Mouse (Mus musculus): ENCODE data around the gene Eva1a.

Eva1a gene

DNA sequence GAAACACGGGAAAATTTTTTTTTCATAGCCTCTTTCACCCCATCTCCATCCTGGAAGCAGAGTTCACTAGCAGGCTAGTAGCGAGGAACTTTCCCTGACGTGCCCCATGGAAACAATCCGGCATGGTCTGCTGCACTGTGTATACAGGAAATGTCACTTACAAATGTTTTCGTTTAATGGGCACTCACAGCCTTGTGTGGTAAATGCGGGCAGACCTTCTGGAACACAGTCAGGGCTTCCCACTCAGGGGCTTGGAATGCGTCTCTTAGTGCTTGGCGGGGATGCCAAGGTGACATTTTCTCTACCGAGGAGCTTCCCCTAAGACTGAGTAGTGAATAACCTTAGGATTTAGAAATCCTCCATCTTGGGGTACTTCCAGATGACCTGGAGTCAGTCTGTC, 87.0 kb downstream of the Eva1a start:
- no peak for DNase-seq (ENCODE audit: low spot score)

DNA sequence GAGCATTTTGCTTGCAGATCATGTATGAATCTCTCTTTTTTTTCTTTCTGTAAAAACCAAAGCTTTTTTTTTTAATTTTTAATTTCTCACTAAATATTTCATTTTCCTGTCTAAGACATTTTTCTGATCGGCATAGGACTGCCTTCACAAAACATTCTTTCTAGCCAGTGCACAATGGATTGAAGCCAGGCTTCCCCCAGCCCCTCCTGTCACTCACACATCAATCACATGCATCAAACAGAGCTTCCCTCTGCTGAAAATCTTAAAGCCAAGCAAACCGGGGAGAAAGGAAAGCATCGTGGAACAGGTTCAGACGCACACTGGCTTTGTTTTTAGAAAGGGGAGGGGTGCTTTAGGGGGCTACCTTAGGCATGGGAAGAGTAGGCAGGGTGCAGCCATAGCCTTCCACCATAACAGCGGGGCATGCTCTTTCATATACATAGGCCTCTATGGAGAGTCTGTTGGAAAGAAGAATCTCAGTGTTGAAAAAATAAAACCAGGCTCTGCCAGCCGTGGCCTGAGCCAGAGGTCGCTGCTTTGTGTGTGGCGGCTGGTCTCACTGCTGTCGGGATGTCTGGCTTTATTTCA, 88.9 kb downstream of the Eva1a start:
- no peak for DNase-seq (ENCODE audit: low spot score)

DNA sequence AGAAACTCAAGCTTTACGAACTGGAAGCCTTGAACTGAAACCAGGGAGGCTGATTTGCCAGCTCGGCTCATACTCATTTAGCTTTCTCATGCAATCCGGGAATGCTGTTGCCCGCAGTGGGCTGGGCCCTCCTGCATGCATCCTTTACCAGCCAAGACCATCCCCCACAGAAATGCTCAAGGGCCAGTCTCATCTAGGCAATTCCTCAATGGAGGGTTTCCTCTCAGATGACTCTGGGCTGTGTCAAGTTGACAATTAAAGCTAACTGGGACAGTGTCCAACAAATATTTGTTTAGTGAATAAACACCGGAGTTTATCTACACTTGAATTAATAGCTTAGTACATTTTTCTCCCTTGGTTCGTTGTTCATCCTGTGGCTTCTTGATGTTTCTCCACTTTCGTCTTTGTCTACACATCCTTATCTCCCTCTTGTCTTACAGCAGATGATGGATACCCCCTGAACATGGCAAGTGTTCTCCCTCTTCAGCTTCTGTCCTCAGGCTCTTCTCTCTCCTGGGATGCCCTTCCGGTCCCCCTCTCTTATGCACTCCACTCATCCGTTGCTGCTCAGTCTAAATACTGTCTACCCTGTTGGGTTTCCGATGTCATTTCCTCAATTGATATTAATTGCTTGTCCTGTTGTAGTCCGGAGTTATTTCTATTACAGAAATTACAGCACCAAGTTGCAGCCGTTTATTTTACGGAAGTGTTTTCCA, 92.2 kb downstream of the Eva1a start:
- no peak for DNase-seq (ENCODE audit: low spot score)

DNA sequence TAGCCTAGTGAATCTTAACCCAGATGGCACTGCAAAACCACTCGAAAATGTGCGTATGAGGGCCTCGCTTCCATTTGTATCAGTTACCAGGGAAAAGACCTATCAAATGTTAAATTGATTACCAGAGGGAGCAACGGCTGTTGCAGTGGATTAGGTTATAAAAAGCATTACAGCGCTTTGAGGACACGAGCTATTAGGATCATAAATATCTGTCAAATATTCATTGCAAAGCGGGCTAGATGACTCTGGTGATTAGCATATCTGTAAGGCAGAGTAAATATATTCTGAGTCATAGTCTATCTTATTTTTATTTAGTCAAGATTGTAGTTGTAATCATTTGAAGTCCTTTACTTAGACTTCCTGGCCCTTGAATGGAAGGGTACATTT, 92.7 kb downstream of the Eva1a start:
- no peak for DNase-seq (ENCODE audit: low spot score)

DNA sequence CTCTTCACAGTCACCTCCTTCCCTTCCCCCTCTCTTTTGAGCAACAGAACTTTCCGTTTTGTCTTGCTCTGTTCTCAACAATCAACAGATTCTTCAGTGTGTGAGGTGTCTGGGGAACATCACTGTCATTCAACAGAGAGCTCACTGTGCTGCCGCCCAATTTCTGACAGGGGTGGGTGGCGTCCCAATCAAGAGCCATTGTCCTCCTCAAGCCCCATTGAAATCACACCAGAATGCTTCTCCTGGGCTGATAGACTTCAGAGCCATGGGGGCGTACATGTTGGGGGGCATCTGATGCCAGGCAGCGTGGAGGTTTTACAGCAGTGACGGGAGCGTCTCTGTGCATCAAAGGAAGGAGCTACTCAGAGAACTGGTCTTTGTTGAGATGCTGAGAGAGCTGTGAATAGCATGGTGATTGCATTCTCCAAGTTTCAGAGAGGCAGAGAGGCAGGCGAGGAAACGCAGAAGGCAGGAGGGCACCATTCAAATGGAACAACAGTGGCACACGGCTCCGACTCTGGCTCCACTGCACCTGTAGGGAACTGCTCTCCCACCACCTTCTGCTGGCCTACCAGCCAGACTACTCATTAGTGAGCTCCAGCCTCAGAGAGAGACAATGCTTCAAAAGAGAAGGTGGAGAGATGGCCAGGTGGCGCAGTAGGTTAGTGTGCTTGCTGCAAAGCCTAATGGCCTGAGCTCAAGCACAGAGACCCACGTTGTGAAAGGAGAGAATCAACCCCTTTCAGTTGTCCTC, 95.3 kb downstream of the Eva1a start:
- no peak for DNase-seq (ENCODE audit: low spot score)

All from ovary, adult 18-20 months (tissue).